Mouse (Mus musculus) small intestine, adult 10 weeks (tissue): ENCODE measurements around the gene Vmn1r177. TPM values are rescaled to one million over a fixed set of nuclear protein-coding genes. Genes with fewer than 3 reads are reported as not detected.

Experiments used
- polyA plus RNA-seq: library from polyadenylated mRNA; stranded (reverse); fragments of 350-450 nt; fragmentation: Illumina TruSeq; extraction: RNeasy Lipid Tissue Mini Kit (QIAGEN cat#74804); gene quantifications from one replicate; pipeline ENCODE4 v1.2.3, GENCODE M21; 2014; ENCODE audit warnings: low replicate concordance

The Vmn1r177 gene
- not detected for polyA plus RNA-seq

DNA sequence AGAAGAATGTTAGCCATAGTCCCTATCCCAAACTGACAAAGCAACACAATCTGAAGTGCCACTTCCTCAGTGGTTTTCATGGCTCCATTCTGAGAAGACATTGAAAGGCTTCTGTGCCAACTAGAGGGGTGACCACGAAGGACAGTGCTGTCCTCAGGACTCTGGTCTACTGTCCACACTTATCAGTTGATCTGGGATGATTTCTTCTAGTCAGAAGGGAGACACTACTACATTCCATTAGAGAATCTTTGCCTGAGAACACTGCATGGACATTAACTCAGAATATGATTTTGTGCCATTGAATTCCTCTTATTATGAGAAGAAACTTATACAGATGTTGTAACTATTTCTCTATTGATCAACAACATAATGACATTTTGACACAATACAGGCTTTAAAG lies at the start of gene Vmn1r177:
Gene Vmn1r177 (minus strand): TSS at position 101 of the 400 bp plus-strand sequence.

DNA sequence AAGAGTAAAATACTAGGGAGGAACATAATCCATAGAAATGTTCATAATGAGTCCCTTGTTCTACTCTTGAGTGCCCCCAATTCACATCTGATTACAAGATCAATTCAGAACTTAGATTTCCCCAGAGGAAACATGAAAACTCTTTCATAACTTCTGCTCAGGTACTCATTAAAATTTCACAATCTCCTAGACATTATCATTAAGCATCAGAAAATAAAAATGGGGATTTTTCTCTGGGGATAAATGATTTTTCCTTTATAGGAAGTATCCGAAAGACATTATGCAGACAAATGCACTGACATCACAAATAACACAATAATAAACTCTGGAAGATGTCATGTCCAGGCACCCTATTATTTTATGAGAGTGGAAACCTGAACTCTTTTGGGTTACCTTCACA lies 25.5 kb upstream of the Vmn1r177 start, which contains the start of gene Vmn1r178:
Gene Vmn1r178 (plus strand): TSS at position 301 of the 400 bp plus-strand sequence.

DNA sequence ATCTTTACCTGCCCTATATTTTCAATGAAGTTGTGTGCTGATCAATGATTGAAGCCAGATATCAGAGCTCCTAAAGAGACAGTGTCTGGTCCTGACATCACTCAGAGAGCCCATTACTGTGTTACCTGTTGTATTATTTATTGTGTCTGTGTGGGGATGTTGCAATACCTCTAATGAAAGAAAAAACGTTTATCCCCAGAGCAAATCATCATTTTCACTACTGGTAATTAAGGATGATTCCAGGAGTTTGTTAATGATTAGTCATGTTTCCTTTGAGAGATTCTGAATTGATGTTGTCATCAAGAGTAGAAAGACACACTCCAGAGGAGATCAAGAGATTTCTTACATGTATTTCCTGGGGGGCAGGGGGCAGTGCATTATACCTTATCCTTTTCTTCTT lies 29.0 kb downstream of the Vmn1r177 start, which contains the start of gene Vmn1r176:
Gene Vmn1r176 (minus strand): TSS at position 101 of the 400 bp plus-strand sequence.

Other genes with a start within 250 kb of the Vmn1r177 start
- not detected for gene Vmn1r171, start 235.7 kb downstream of the Vmn1r177 start, polyA plus RNA-seq
- gene Vmn1r172, start 208.1 kb downstream of the Vmn1r177 start, polyA plus RNA-seq = not detected
- not detected for gene Vmn1r173, start 165.7 kb downstream of the Vmn1r177 start, polyA plus RNA-seq
- not detected for gene Vmn1r174, start 114.2 kb downstream of the Vmn1r177 start, polyA plus RNA-seq
- not detected for gene Vmn1r175, start 55.8 kb downstream of the Vmn1r177 start, polyA plus RNA-seq
- gene Vmn1r176, start 29.1 kb downstream of the Vmn1r177 start, polyA plus RNA-seq = not detected
- gene Vmn1r178, start 25.6 kb upstream of the Vmn1r177 start, polyA plus RNA-seq = not detected
- not detected for gene Vmn1r179, start 60.5 kb upstream of the Vmn1r177 start, polyA plus RNA-seq
- gene Vmn1r180, start 84.2 kb upstream of the Vmn1r177 start, polyA plus RNA-seq = not detected
- gene Vmn1r181, start 108.2 kb upstream of the Vmn1r177 start, polyA plus RNA-seq = not detected
- not detected for gene V1rd19, start 135.2 kb upstream of the Vmn1r177 start, polyA plus RNA-seq
- not detected for gene Vmn1r183, start 186.8 kb upstream of the Vmn1r177 start, polyA plus RNA-seq
- 7.6 TPM for gene Zfp180, start 215.5 kb upstream of the Vmn1r177 start, polyA plus RNA-seq
- 1.0 TPM for gene Zfp112, start 245.9 kb upstream of the Vmn1r177 start, polyA plus RNA-seq